Mouse (Mus musculus) hindbrain, embryonic 14.5 days (tissue): ENCODE measurements at regions not wholly inside any gene's neighbourhood (a gene's known extent, or its start where the extent isn't known, plus 50 kb on each side); places are given as distances from the start of the nearest gene placed in this dataset.

ENCODE experiments used
- ATAC-seq: fragments of 200-750 bp; cut with Nextera tagmentation; 2 replicates; pipeline ENCODE4 v1.8.0; 2017; ENCODE audit warnings: moderate number of reproducible peaks, mild to moderate bottlenecking, moderate TSS enrichment, moderate library complexity; ENCODE audit not compliant: low FRiP score
- DNase-seq: peaks from one replicate; pipeline ENCODE4 v3.0.0-alpha.2; 2015; ENCODE audit warnings: low spot score
- H3K27ac ChIP-seq: fragments of 300-500 bp; sonication (generic); 2 replicates; pipeline ENCODE4 v1.5.1; 2014; ENCODE audit warnings: mild to moderate bottlenecking, moderate library complexity
- H3K27me3 ChIP-seq: fragments of 300-500 bp; sonication (generic); 2 replicates; pipeline ENCODE4 v1.6.1; 2014; ENCODE audit warnings: mild to moderate bottlenecking, low read length, mixed read lengths; ENCODE audit not compliant: control insufficient read depth, insufficient read depth
- H3K36me3 ChIP-seq: fragments of 300-500 bp; sonication (generic); replicated peaks from 2 replicates; pipeline ENCODE4 v1.6.1; 2014; ENCODE audit not compliant: control insufficient read depth, insufficient read depth
- H3K4me1 ChIP-seq: fragments of 300-500 bp; sonication (generic); replicated peaks from 2 replicates; pipeline ENCODE4 v1.6.1; 2014; ENCODE audit warnings: antibody characterized with exemption, low read length, mixed read lengths; ENCODE audit not compliant: control insufficient read depth, insufficient read depth
- H3K4me2 ChIP-seq: fragments of 300-500 bp; sonication (generic); replicated peaks from 2 replicates; pipeline ENCODE4 v1.6.1; 2014; ENCODE audit warnings: mild to moderate bottlenecking, moderate library complexity
- H3K4me3 ChIP-seq: fragments of 300-500 bp; sonication (generic); replicated peaks from 2 replicates; pipeline ENCODE4 v1.5.1; 2014; ENCODE audit warnings: mild to moderate bottlenecking, low read length
- H3K9ac ChIP-seq: fragments of 300-500 bp; sonication (generic); 2 replicates; pipeline ENCODE4 v1.6.1; 2014
- H3K9me3 ChIP-seq: fragments of 300-500 bp; sonication (generic); 2 replicates; pipeline ENCODE4 v1.6.1; 2016; ENCODE audit warnings: low read length; ENCODE audit not compliant: control insufficient read depth
- whole genome bisulfite sequencing: fragments of 180-500 bp; shearing (Covaris S2); extraction: QIAGEN DNeasy Blood & Tissue Kit; methylation state at CpG from one replicate; pipeline ENCODE4 v1.1.7; 2014; 5-methylcytosine and 5-hydroxymethylcytosine counted together

DNA sequence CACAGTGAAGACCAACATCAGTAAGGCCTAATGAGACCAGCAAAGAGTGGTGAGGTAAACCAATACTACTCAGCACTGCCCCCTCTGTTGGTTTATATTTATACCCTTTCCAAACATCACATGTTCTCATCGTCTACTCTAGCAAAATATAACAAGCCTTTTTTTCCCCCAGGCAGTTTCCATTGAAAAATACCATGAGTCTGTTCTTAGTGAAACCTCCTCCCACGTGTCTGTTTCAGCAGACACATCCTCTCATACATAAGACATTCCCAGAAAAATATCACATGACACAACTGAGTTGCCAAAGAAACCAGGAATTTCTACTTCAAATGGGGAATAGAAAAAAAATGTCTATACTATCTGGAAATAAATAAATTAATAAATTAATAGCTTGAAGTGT lies 366.5 kb downstream of the Sqor start:
- no peak for ATAC-seq
- no peak overlapping the region for H3K4me3 ChIP-seq
- H3K9me3 ChIP-seq, result no peaks in the 10 kb centered on the region
- WGBS, result 74% methylated on average over 2 of the region's 2 CpGs
- no peaks in the 10 kb centered on the region for H3K4me1 ChIP-seq
- no peak for DNase-seq
- no peak overlapping the region for H3K4me2 ChIP-seq
- no peak overlapping the region for H3K27ac ChIP-seq
- no peaks in the 10 kb centered on the region for H3K36me3 ChIP-seq
- no peak overlapping the region for H3K9ac ChIP-seq
- H3K27me3 ChIP-seq, result no peaks in the 10 kb centered on the region

DNA sequence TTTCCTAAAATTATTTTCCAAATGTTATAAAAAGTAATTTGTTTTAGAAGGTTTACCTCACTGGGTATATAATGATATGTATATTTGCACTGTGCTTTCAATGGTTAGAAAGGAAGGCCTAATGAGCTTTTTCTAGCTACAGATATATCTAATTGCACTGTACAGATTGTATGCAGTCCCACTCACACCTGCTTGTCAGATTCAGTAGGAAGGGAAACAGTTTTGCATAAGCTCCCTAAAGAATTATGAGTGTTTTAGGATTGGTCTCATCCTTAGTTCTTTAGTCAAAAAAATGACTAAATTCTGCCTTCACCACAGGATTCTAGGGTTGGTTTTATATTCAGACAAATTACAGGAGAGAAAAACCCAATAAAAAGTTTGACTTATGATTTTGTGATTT lies 388.1 kb downstream of the Sqor start:
- Histone ChIP-seq H3K9me3 (no peaks in the 10 kb centered on the region), H3K27ac (no peak overlapping the region), H3K4me3 (no peak overlapping the region), H3K4me1 (no peaks in the 10 kb centered on the region), H3K27me3 (no peaks in the 10 kb centered on the region), H3K4me2 (no peak overlapping the region), H3K36me3 (no peaks in the 10 kb centered on the region), H3K9ac (no peak overlapping the region)
- DNase-seq (no peak), ATAC-seq (no peak)

DNA sequence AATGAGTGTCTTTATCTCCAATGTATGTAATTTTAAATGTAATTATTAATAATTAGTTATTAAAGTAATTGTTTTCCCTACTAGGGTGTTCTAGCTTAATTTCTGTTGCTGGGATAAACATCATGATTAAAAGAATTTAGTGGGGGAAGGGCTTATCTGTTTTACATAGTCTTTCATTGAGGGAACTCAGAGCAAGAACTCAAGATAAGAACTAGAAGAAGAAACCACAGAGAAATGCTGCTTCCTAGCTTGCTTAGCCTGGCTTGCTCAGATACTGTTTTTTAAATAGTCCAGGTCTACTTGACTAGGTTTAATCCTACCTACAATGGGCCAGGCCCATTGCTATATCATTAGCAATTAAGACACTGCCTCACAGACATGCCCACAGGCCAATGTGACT lies 400.3 kb downstream of the Sqor start:
- H3K27ac ChIP-seq, result no peak overlapping the region
- H3K9me3 ChIP-seq, result peaks cover 7% of the 10 kb centered on the region; the same call in 1 of the 2 replicates
- no peaks in the 10 kb centered on the region for H3K36me3 ChIP-seq
- H3K27me3 ChIP-seq, result no peaks in the 10 kb centered on the region
- ATAC-seq (no peak), DNase-seq (no peak)
- no peak overlapping the region for H3K9ac ChIP-seq
- no peaks in the 10 kb centered on the region for H3K4me1 ChIP-seq
- H3K4me3 ChIP-seq, result no peak overlapping the region
- H3K4me2 ChIP-seq, result no peak overlapping the region

DNA sequence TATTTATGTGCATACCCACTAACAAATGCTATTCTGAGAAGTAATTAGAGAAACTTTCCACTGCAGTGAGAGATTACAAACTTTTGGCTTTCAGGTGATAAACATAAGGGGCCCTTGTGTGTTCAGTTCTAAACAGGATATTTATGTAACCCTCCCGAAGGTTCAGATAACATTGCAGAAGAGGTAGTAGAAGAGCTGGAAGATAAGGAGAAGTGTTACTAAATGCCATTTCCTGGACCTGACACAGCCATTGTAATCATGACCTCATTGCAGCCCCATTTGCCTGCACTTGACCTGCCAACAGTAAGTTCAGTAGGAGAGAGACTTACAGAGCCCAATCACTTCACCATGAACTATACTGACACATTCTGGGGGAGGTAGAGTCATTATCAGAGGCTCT lies 405.6 kb downstream of the Sqor start:
- H3K4me2 ChIP-seq, result no peak overlapping the region
- no peak overlapping the region for H3K4me3 ChIP-seq
- H3K4me1 ChIP-seq, result no peaks in the 10 kb centered on the region
- no peaks in the 10 kb centered on the region for H3K36me3 ChIP-seq
- WGBS, result 89% methylated on average over 1 of the region's 1 CpGs
- DNase-seq (no peak), ATAC-seq (no peak)
- no peaks in the 10 kb centered on the region for H3K27me3 ChIP-seq
- no peak overlapping the region for H3K27ac ChIP-seq
- no peak overlapping the region for H3K9ac ChIP-seq
- no peaks in the 10 kb centered on the region for H3K9me3 ChIP-seq

DNA sequence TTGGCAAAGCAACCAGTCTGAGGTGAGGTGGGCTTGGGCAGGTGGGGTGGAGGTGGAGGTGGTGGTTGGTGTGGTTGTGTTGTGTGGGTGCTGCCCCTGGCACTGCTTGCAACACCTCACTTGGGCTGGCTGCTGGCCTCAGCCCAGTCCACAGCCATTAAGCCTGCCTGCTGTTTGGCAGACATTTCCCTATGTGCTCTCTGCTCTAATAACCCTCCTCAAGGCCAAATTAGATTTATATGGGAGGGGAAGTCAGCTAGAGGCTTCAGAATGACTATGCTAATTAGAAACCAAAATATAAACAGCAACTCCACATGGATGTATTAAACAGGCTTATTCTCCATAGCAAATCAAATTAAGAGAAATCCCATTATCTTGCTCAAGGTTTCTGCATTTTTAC lies 417.2 kb downstream of the Sqor start:
- Histone ChIP-seq H3K9ac (no peak overlapping the region), H3K36me3 (no peaks in the 10 kb centered on the region), H3K4me2 (no peak overlapping the region), H3K27ac (no peak overlapping the region), H3K9me3 (no peaks in the 10 kb centered on the region), H3K4me1 (no peaks in the 10 kb centered on the region), H3K27me3 (no peaks in the 10 kb centered on the region), H3K4me3 (no peak overlapping the region)
- DNase-seq (peak; percentile 28), ATAC-seq (peak; percentile 75; the same call in 1 of the 2 replicates)

DNA sequence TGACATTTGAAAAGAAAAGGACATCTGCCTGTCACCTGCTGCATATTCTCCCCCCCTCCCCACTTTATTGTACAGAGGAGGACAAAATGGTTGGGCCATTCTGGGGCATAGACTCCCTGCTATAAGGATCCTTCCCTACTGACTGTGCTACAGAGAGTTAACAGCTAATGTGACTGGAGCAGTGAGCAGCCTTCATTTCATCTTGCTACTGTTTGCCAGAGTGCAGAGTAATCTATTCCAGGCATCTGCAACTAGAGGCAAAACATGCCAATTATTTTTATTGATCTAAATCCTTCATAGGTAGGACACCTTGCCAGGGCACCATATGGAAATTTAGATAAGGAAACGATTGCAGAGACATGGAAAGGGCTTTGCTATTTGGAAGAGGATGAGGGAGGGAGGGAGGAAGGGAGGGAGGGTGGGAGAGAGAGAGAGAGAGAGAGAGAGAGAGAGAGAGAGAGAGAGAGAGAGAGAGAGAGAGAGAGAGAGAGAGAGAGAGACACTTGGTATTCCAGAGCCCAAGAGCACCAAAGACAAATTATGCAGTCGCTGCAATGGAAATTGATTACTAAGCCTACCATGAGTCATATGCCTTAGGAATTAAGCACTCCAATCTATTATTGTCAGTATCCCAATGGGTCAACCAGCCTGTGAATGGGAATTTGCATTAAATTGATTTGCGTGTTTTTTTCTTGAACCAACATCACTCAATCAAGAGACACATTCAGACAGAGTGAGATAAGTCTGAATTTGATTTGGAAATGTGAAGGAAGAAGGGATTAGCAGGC lies 426.0 kb downstream of the Sqor start:
- ATAC-seq (no peak), DNase-seq (peak; percentile 34)
- H3K9ac ChIP-seq, result no peak overlapping the region
- WGBS, result 49% methylated on average over 3 of the region's 3 CpGs
- no peaks in the 10 kb centered on the region for H3K9me3 ChIP-seq
- H3K4me3 ChIP-seq, result no peak overlapping the region
- H3K4me2 ChIP-seq, result no peak overlapping the region
- peaks cover 6% of the 10 kb centered on the region; the same call in 1 of the 2 replicates for H3K4me1 ChIP-seq
- H3K36me3 ChIP-seq, result no peaks in the 10 kb centered on the region
- H3K27me3 ChIP-seq, result no peaks in the 10 kb centered on the region
- H3K27ac ChIP-seq, result peak overlapping the region; percentile 64; the same call in 1 of the 2 replicates

DNA sequence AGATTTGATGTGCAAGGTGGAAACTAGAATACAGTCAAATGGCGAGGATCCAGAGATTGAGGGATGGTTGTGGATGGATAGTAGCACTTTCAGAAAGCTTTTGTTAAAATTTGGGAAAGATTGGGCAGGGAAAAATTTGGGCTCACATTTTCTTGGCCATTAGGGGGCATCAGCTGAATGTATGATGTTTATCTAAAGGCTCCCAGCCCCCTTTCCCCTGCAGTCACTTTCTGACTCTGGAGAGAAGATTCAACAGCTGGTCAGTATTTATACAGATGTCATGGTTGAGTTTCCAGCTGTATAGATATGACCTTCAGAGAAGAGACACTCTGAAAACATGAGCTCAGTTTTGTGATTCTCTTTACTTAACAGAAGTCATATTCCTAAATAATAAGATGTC lies 429.5 kb downstream of the Sqor start:
- whole genome bisulfite sequencing, result 49% methylated on average over 1 of the region's 1 CpGs
- Histone ChIP-seq H3K4me1 (peaks cover 6% of the 10 kb centered on the region; the same call in 1 of the 2 replicates), H3K9ac (no peak overlapping the region), H3K4me2 (no peak overlapping the region), H3K36me3 (no peaks in the 10 kb centered on the region), H3K27me3 (no peaks in the 10 kb centered on the region), H3K4me3 (no peak overlapping the region), H3K27ac (no peak overlapping the region), H3K9me3 (no peaks in the 10 kb centered on the region)
- ATAC-seq (no peak), DNase-seq (no peak)
